Mouse (Mus musculus): ENCODE measurements around the gene Sema4d. TPM values are rescaled to one million over a fixed set of nuclear protein-coding genes. Genes with fewer than 3 reads are reported as not detected.

Gene Sema4d
- polyA plus RNA-seq, 1 experiment from 2014 or later, result 10.5 TPM

DNA sequence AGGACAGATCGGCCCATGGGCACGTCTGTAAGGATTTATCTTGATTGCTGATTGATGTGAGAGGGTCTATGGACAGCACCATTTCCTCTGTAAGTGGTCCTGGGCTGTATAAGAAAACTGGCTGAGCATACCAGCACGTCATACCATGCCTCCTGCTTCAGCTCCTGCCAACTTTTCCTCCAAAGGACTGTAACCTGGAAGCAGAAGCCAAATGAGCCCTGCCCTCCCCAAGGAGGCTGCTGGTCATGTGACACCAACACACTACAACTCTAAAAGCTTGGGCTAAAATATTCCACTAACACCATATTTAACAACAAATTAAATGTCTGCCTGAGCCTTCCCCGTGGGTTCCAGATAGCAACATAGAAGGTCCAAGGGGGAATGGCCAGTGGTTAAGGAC is 6.9 kb downstream of the Sema4d start:
- peaks cover 9% of the 10 kb centered on the region for H3K27me3 ChIP-seq
- WGBS, result 90% methylated on average over 4 of the region's 4 CpGs
- H3K9me3 ChIP-seq, result no peaks in the 10 kb centered on the region
- no peaks in the 10 kb centered on the region for H3K36me3 ChIP-seq
- no peak overlapping the region for H3K9ac ChIP-seq
- no peak overlapping the region for H3K4me3 ChIP-seq
- no peak overlapping the region for H3K27ac ChIP-seq
- H3K4me1 ChIP-seq (replicated peaks), result peaks cover 17% of the 10 kb centered on the region
- H3K4me2 ChIP-seq, result no peak overlapping the region
- no peak for ATAC-seq (ENCODE audit: low FRiP score)

DNA sequence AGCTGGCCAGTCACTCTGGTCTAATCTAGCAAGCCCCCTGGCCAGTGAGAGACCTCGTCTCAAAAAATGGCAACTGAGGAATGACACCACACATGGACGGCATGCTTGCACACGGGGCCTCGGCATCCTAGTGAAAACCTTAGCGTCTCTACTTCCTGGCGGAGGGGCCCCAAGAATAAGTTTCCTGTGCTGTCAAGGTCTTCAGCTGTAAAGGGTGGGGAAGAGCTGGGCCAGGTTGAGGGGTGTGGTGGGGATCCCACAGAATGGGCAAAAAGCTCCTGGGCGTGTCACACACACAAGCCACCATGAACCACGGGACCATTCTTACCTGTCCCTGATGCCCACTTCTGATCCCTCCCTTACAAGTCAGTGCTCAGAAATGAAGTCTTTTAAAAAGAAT is 9.1 kb downstream of the Sema4d start:
- no peak overlapping the region for H3K9ac ChIP-seq
- whole genome bisulfite sequencing, result 94% methylated on average over 8 of the region's 8 CpGs
- H3K27me3 ChIP-seq, result no peaks in the 10 kb centered on the region
- no peaks in the 10 kb centered on the region for H3K9me3 ChIP-seq
- no peak for ATAC-seq (ENCODE audit: low FRiP score)
- H3K27ac ChIP-seq, result no peak overlapping the region
- H3K4me1 ChIP-seq (replicated peaks), result peaks cover 10% of the 10 kb centered on the region
- no peaks in the 10 kb centered on the region for H3K36me3 ChIP-seq
- H3K4me3 ChIP-seq, result no peak overlapping the region
- no peak overlapping the region for H3K4me2 ChIP-seq

DNA sequence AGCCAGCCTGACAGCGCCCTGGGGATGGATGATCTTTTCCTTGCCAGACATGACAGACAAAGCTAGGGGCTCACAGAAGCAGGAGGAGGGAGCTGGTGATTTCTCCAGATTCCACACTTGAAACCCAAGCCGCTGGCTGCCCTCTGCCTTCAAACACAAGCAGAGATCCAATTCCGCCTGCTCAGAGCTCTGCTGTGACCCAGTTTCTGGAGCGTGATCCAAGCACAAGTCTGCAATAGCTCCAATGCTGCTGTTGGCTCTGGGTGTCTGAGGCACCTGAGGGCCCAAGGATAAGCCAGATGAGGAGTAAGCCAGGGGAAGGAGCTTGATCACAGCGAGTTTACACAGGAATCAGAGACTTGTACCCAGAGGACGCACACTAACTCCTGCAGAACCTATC is 9.7 kb downstream of the Sema4d start:
- H3K36me3 ChIP-seq, result no peaks in the 10 kb centered on the region
- no peaks in the 10 kb centered on the region for H3K27me3 ChIP-seq
- no peak overlapping the region for H3K4me2 ChIP-seq
- peaks cover 14% of the 10 kb centered on the region for H3K4me1 ChIP-seq (replicated peaks)
- no peaks in the 10 kb centered on the region for H3K9me3 ChIP-seq
- H3K9ac ChIP-seq, result no peak overlapping the region
- WGBS, result 77% methylated on average over 6 of the region's 6 CpGs
- no peak for ATAC-seq (ENCODE audit: low FRiP score)
- H3K27ac ChIP-seq, result no peak overlapping the region
- H3K4me3 ChIP-seq, result no peak overlapping the region

DNA sequence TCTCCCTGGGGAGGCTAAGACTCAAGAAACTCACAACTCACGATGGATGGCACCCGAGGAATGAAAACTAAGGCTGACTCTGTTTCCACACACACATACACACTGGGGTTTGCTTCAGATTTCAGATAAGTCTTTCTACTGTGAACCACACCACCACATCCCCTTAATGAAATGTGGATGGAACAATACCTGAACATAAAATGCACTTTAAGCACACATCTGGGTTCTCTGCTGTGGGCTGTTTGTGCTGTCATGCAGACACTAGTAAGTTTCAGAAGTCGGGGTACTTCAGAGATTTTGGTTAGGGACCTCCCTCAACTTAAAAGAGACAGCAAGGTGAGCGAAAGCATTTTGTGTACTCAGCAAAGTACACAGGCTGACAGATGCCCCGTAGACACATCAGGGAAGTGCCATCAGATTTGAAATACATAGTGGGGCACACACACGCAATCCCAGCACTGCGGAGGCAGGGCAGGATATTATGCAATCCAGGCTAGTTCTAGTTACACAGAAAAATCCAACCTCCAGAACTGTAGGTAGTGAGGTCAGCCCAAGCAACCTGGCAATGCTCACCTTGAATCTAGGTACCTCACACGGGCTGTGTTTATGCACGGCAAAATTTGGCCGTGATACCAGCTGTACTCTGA is 12.9 kb downstream of the Sema4d start:
- 92% methylated on average over 10 of the region's 10 CpGs for WGBS

DNA sequence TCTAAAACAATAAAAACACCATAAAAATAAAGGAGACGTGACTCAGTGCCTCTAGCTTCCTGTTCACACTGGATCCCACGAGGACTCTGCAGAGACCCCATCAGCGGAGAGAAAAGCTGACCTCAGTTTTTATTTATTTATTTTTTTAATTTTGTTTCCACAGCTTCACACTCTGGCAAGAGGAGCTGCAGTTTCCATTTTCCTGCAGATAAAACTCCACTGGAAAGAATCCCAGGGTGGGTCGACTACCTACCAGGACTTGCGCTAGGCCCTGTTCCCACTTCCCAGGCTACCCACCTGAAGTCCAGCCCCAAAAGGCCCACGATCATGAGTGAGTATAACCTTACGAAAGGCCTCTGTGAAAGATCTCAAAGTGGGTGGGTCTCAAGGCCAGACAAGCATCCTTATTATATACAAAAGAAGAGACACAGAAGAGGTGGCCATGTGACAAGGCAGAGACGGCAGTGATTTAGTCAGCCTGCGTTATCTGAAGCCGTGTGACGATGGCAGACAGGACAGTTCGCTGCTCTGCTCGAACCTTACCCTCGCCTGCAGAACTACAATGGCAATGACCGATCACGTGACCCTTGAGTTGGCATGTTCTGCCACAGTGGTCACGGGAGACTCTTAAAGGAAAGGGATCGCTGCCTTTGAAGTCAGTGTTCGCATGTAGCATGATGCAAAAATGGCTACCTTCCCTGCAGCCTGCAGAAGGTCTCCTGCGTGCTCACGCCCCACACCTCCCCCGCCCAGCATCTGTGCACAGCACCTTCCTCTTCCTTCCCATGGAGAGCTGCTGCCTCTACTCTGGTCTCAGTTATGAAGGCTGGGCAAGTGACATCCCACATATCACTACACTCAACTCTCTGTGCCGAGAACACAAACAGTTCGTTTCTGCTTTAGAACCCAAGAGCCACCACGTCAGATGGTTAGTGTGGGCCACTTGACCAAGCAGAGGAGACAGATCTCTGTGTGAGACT is 14.3 kb downstream of the Sema4d start:
- Histone ChIP-seq H3K27me3 (no peaks in the 10 kb centered on the region), H3K4me3 (no peak overlapping the region), H3K27ac (no peak overlapping the region), H3K36me3 (no peaks in the 10 kb centered on the region), H3K9me3 (no peaks in the 10 kb centered on the region), H3K4me2 (no peak overlapping the region), H3K4me1 (replicated peaks) (peaks cover 38% of the 10 kb centered on the region), H3K9ac (no peak overlapping the region)
- WGBS, result 82% methylated on average over 25 of the region's 25 CpGs
- no peak for ATAC-seq (ENCODE audit: low FRiP score)

More for the DNA sequence above, 12.9 kb downstream of the Sema4d start:
- H3K9ac ChIP-seq, result no peak overlapping the region
- H3K36me3 ChIP-seq, result no peaks in the 10 kb centered on the region
- H3K27me3 ChIP-seq, result no peaks in the 10 kb centered on the region
- no peak overlapping the region for H3K4me3 ChIP-seq
- H3K4me1 ChIP-seq (replicated peaks), result peaks cover 38% of the 10 kb centered on the region
- ATAC-seq (ENCODE audit: low FRiP score), result no peak
- H3K9me3 ChIP-seq, result no peaks in the 10 kb centered on the region
- H3K4me2 ChIP-seq, result no peak overlapping the region
- no peak overlapping the region for H3K27ac ChIP-seq

DNA sequence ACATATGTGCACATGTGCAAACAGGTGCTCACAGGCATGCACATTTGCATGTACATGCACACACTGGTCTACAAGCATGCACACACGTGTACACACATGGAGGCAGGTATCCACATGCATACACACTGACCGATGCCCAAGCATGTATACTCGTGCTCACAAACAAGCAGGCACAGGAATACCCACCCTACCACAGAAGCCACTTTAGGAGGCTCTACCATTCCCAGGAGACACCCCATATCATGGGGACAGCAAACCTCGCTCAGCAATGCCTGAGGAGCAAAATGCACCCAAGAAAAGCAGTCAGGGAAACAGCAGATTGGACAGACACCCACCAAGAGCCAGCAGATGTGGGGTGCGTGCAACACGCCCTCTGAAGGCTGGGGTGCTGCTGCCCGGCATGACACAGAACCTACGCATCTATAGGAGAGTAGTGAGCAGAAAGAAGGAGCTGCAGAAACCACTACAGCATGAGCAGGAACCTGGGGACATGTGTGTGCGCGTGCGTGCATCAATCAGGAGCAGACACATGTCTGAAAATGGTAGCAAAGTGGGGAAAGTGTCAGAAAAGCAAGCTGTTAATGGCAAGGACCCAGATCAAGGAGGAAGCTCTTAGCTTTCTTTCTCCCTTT is 15.1 kb downstream of the Sema4d start:
- Histone ChIP-seq H3K4me2 (no peak overlapping the region), H3K9ac (no peak overlapping the region), H3K4me1 (replicated peaks) (peaks cover 33% of the 10 kb centered on the region), H3K9me3 (no peaks in the 10 kb centered on the region), H3K36me3 (no peaks in the 10 kb centered on the region), H3K27ac (no peak overlapping the region), H3K4me3 (no peak overlapping the region), H3K27me3 (no peaks in the 10 kb centered on the region)
- WGBS, result 91% methylated on average over 11 of the region's 11 CpGs
- 0 out of 2 replicates have a peak, but pooled peaks have one; percentile 21 for ATAC-seq (ENCODE audit: low FRiP score)

DNA sequence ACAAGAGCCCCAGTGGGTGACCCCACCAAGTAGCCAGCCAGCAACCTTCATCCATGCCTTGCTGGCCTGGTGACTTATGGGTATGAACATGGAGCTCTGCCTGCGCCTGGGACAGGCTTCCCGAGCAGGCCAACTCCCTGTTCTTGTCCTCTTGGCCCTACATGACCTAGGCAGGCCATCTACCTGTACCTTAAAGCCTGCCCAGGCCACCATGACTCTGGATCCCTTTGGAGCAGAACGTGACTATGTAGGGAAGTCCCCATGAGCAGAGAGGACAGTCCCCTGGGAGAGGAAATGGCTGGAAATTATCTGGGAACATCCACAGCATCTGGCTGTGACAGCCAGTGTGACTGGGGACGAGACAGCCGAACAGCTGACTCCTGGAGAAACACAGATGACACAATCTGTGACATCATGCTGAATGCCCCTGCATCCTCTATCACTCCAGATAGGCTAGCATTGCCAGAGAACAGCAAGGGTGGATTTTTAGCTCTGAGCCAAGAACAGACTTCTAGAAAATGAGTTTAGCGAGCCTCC is 15.7 kb downstream of the Sema4d start:
- Histone ChIP-seq H3K4me1 (replicated peaks) (peaks cover 31% of the 10 kb centered on the region), H3K9me3 (no peaks in the 10 kb centered on the region), H3K36me3 (no peaks in the 10 kb centered on the region), H3K4me3 (no peak overlapping the region), H3K4me2 (peak overlapping the region; percentile 22; the same call in 1 of the 2 replicates), H3K27ac (0 out of 2 replicates have a peak overlapping the region, but pooled peaks have one; percentile 52), H3K9ac (peak overlapping the region; percentile 61), H3K27me3 (no peaks in the 10 kb centered on the region)
- peak; percentile 27; the same call in 1 of the 2 replicates for ATAC-seq (ENCODE audit: low FRiP score)
- WGBS, result 58% methylated on average over 6 of the region's 6 CpGs

DNA sequence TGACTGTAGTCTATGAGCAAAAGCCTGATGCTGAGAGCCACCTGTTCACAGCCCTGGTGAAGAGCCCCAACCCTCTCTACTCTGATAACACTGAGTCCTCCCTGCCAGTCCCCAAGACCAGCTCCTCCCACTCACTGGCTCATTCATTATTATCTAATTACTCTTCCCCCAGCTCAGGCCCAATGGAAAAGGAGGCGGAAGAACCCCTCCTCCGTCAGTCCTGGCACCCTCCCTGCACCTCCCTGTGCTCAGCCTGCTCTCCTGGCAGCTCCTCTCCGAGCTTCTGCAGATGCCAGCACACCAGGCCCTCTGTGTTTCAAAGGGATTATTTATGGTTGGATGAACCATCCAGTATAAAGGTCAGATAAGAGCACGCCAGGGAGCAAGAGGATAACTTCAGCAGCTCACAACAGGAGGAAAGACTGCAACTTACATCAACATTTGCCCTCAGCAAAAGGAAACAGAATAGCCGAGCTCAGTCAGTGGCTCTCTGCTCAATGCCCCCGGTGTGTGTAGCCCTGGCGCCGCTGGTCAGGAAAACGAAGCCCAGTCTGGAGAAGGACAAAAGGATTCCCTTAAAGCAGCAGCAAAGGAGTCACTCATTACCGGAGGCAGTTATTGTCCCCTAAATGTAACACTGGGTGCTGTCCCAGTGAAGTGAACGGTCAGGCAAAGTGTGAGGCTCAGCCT is 16.4 kb downstream of the Sema4d start:
- H3K27me3 ChIP-seq, result no peaks in the 10 kb centered on the region
- peak overlapping the region; percentile 61 for H3K9ac ChIP-seq
- ATAC-seq (ENCODE audit: low FRiP score), result peak; percentile 79
- peak overlapping the region; percentile 52; the same call in 1 of the 2 replicates for H3K27ac ChIP-seq
- 6% methylated on average over 11 of the region's 11 CpGs for WGBS
- H3K4me3 ChIP-seq, result no peak overlapping the region
- H3K4me1 ChIP-seq (replicated peaks), result peaks cover 31% of the 10 kb centered on the region
- no peaks in the 10 kb centered on the region for H3K36me3 ChIP-seq
- no peaks in the 10 kb centered on the region for H3K9me3 ChIP-seq
- peak overlapping the region; percentile 22; the same call in 1 of the 2 replicates for H3K4me2 ChIP-seq

DNA sequence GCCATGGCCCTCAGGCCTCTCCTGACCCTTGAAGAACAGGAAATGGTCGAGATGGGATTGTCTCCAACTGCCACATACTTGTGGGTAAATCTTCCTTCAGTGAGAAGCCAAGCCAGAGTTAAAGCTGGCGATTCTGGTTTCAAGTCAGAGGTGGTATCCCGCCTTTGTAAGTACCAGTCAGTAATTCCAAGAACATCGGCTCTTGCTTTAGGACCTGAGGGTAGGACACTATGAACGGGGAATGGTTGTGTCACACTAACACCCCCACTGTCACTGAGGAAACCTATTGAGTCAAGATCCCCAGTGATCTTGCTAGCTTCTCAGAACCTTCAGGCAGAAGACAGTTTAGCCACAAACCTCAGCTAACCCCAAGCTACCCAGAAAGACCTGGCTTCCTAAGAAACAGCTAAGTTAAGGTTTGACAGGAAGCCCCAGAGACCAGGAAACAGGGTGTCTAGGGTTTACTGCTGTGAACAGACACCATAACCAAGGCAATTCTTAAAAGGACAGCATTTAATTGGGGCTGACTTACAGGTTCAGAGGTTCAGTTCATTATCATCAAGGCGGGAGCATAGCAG is 17.3 kb downstream of the Sema4d start:
- Histone ChIP-seq H3K27me3 (no peaks in the 10 kb centered on the region), H3K4me3 (no peak overlapping the region), H3K27ac (no peak overlapping the region), H3K9ac (no peak overlapping the region), H3K36me3 (no peaks in the 10 kb centered on the region), H3K4me2 (no peak overlapping the region), H3K4me1 (replicated peaks) (peaks cover 31% of the 10 kb centered on the region), H3K9me3 (no peaks in the 10 kb centered on the region)
- ATAC-seq (ENCODE audit: low FRiP score), result no peak
- WGBS, result 91% methylated on average over 6 of the region's 6 CpGs

DNA sequence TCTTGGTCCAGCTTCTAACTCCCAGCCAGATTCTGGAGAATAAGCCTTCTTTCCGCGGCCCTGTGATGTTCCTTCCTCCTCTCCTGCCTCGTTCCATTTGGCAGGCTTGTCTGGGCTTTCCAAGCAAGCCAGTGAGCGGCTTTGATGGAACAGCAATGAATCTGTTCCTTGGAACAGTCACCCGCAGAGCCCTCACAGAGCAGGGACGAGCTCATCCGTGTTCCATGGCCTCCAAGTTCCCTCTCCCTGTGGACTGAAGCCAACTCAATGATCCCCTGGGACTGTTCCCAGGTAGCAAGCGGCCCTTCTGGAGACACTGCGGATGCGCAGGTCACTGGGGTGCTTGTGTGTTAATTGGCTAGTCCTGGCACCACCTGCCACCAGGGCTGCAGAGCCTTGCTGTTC is 21.7 kb downstream of the Sema4d start:
- no peaks in the 10 kb centered on the region for H3K36me3 ChIP-seq
- 80% methylated on average over 10 of the region's 10 CpGs for WGBS
- peaks cover 5% of the 10 kb centered on the region for H3K4me1 ChIP-seq (replicated peaks)
- no peak for ATAC-seq (ENCODE audit: low FRiP score)
- no peak overlapping the region for H3K4me3 ChIP-seq
- H3K9me3 ChIP-seq, result no peaks in the 10 kb centered on the region
- no peak overlapping the region for H3K4me2 ChIP-seq
- H3K9ac ChIP-seq, result no peak overlapping the region
- H3K27me3 ChIP-seq, result no peaks in the 10 kb centered on the region
- no peak overlapping the region for H3K27ac ChIP-seq

DNA sequence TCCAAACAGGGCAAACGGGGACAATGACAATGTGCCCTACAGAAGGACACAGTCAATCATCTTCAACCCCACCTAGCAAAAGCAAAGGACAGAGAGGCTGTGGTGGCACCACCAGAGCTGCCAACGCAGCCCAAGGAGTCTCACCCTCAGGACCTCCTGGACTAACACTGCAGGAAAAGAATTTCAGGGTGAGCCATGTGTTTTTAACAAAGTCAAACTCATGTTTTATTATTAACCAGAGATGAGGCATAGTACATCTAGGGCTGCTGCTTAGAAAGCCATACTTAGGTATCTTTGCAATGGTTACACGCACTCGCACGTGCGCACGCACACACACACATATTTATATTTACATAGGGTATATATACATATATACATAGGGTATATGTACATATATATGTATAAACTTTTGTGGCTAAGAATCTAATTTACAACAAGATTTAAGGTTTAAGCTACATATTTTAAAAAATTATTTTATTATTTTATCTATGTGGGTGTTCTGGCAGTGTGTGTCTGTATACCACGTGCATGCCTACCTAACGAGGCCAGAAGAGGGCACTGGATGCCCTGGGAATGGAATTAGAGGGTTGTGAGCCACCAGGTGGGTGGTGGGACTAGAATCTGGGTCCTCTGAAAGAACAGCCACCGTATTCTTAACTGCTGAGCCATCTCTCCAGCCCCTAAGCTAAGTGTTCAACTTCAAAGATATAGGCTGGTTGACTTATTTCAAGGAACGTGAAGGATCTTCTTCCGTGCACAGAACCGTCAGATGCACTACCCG is 22.7 kb downstream of the Sema4d start:
- H3K27me3 ChIP-seq, result no peaks in the 10 kb centered on the region
- ATAC-seq (ENCODE audit: low FRiP score), result no peak
- H3K27ac ChIP-seq, result no peak overlapping the region
- WGBS, result 91% methylated on average over 14 of the region's 14 CpGs
- H3K4me2 ChIP-seq, result no peak overlapping the region
- no peak overlapping the region for H3K9ac ChIP-seq
- H3K9me3 ChIP-seq, result no peaks in the 10 kb centered on the region
- no peaks in the 10 kb centered on the region for H3K36me3 ChIP-seq
- H3K4me3 ChIP-seq, result no peak overlapping the region
- H3K4me1 ChIP-seq (replicated peaks), result no peaks in the 10 kb centered on the region

Measured in hindbrain, embryonic 13.5 days (tissue).